Mouse (Mus musculus) C2C12 (cell line): ENCODE data around the gene Ncam2.

Source experiments
- CTCF ChIP-seq: IDR thresholded peaks from one replicate; pipeline ENCODE4 v1.5.1; 2011; ENCODE audit not compliant: control insufficient read depth, insufficient read depth, insufficient read length
- MAX ChIP-seq: IDR thresholded peaks from one replicate; pipeline ENCODE4 v1.6.1; 2011; ENCODE audit warnings: mild to moderate bottlenecking, control low read depth
- MYOD1 ChIP-seq: IDR thresholded peaks from one replicate; pipeline ENCODE4 v1.6.1; 2011; ENCODE audit warnings: low read depth; ENCODE audit not compliant: control insufficient read depth, insufficient read length
- MYOG ChIP-seq: IDR thresholded peaks from one replicate; pipeline ENCODE4 v1.6.1; 2011; ENCODE audit not compliant: control insufficient read depth, insufficient read length; ENCODE audit errors: extremely low read depth
- USF1 ChIP-seq: IDR thresholded peaks from one replicate; pipeline ENCODE4 v1.6.1; 2011; ENCODE audit warnings: low read depth, mild to moderate bottlenecking, control low read depth, moderate library complexity

GRCm38 (mm10) chr16:81175302-81175943 lies 25.1 kb upstream of the Ncam2 start:
- no peak for TF ChIP-seq CTCF
- no peak for TF ChIP-seq USF1
- TF ChIP-seq MYOD1 = no peak
- TF ChIP-seq MAX = no peak
- TF ChIP-seq MYOG = no peak
